Mouse (Mus musculus) MEL (cell line): ENCODE measurements around the gene Selenon. TPM values are rescaled to one million over a fixed set of nuclear protein-coding genes. Genes with fewer than 3 reads are reported as not detected.

Experiments
- DNase-seq: peaks from one replicate; pipeline ENCODE4 v3.0.0; 2011; ENCODE audit warnings: low read depth, low spot score
- H3K27ac ChIP-seq: 2 replicates; pipeline ENCODE4 v1.5.1; 2012; ENCODE audit warnings: low read depth, mild to moderate bottlenecking, control low read depth, low read length, moderate library complexity; ENCODE audit not compliant: control insufficient read depth
- H3K27me3 ChIP-seq, 2 experiments: fragments of 150-350 bp in 1 of 2; sonication (generic) in 1 of 2; 2 replicates each; pipeline ENCODE4 v1.6.1; 2012; ENCODE audit warnings: low read length in 2 of 2, mild to moderate bottlenecking in 2 of 2, improper control_type of control experiment in 1 of 2, moderate library complexity in 1 of 2; ENCODE audit not compliant: insufficient read depth in 2 of 2, control insufficient read depth in 1 of 2
- H3K36me3 ChIP-seq, 2 experiments: 2 replicates each; pipeline ENCODE4 v1.6.1; 2012 to 2014; ENCODE audit warnings: low read length in 2 of 2, improper control_type of control experiment in 1 of 2, inconsistent platforms in 1 of 2, mild to moderate bottlenecking in 1 of 2; ENCODE audit not compliant: insufficient read depth in 2 of 2, control insufficient read depth in 1 of 2
- H3K4me1 ChIP-seq, 2 experiments: fragments of 150-350 bp in 1 of 2; sonication (generic) in 1 of 2; 2 replicates each; pipeline ENCODE4 v1.6.1; 2012; ENCODE audit warnings: low read length in 2 of 2, improper control_type of control experiment in 1 of 2, mild to moderate bottlenecking in 1 of 2; ENCODE audit not compliant: insufficient read depth in 2 of 2, control insufficient read depth in 1 of 2
- H3K4me3 ChIP-seq, 2 experiments: fragments of 150-350 bp in 1 of 2; sonication (generic) in 1 of 2; 2 replicates each; pipeline ENCODE4 v1.5.1; 2012; ENCODE audit warnings: low read depth in 2 of 2, low read length in 2 of 2, mild to moderate bottlenecking in 2 of 2, moderate library complexity in 2 of 2, control low read depth in 1 of 2, improper control_type of control experiment in 1 of 2; ENCODE audit not compliant: control insufficient read depth in 1 of 2, insufficient read depth in 1 of 2
- H3K79me2 ChIP-seq: 2 replicates; pipeline ENCODE4 v1.6.1; 2012; ENCODE audit warnings: mild to moderate bottlenecking, low read length, moderate library complexity; ENCODE audit not compliant: control insufficient read depth, poor library complexity, insufficient read depth
- H3K9ac ChIP-seq: 2 replicates; pipeline ENCODE4 v1.6.1; 2012; ENCODE audit warnings: low read depth, mild to moderate bottlenecking, control low read depth, low read length, moderate library complexity; ENCODE audit not compliant: control insufficient read depth, poor library complexity, severe bottlenecking
- H3K9me3 ChIP-seq: fragments of 150-350 bp; sonication (generic); replicated peaks from 2 replicates; pipeline ENCODE4 v1.6.1; 2012; ENCODE audit warnings: mild to moderate bottlenecking, low read length, improper control_type of control experiment, moderate library complexity; ENCODE audit not compliant: insufficient read depth
- CHD2 ChIP-seq: IDR thresholded peaks from 2 replicates; pipeline ENCODE4 v1.6.1; 2011; ENCODE audit warnings: low read length, improper control_type of control experiment
- E2F4 ChIP-seq: IDR thresholded peaks from 2 replicates; pipeline ENCODE4 v1.6.1; 2011; ENCODE audit warnings: low read depth, low read length, improper control_type of control experiment, borderline replicate concordance
- ELF1 ChIP-seq: IDR thresholded peaks from 2 replicates; pipeline ENCODE4 v1.6.1; 2014; ENCODE audit warnings: low read depth, mild to moderate bottlenecking, inconsistent platforms, low read length, improper control_type of control experiment, moderate library complexity
- ETS1 ChIP-seq: IDR thresholded peaks from 2 replicates; pipeline ENCODE4 v1.6.1; 2012; ENCODE audit warnings: low read depth, mild to moderate bottlenecking, inconsistent platforms, low read length, improper control_type of control experiment, moderate library complexity
- GATA1 ChIP-seq: IDR thresholded peaks from 2 replicates; pipeline ENCODE4 v1.6.1; 2011; ENCODE audit warnings: low read depth, low read length, improper control_type of control experiment
- HCFC1 ChIP-seq: IDR thresholded peaks from 2 replicates; pipeline ENCODE4 v1.6.1; 2012; ENCODE audit warnings: low read depth, mild to moderate bottlenecking, inconsistent platforms, low read length, improper control_type of control experiment, moderate library complexity
- JUND ChIP-seq: IDR thresholded peaks from 2 replicates; pipeline ENCODE4 v1.6.1; 2011; ENCODE audit warnings: low read depth, mild to moderate bottlenecking, improper control_type of control experiment, low read length
- KAT2A ChIP-seq: conservative IDR thresholded peaks from 2 replicates; pipeline ENCODE4 v1.6.1; 2012; ENCODE audit warnings: low read depth, low read length, improper control_type of control experiment, inconsistent platforms
- MAFK ChIP-seq: IDR thresholded peaks from 2 replicates; pipeline ENCODE4 v1.6.1; 2011; ENCODE audit warnings: low read depth, mild to moderate bottlenecking, low read length, improper control_type of control experiment, borderline replicate concordance
- MAZ ChIP-seq: IDR thresholded peaks from 2 replicates; pipeline ENCODE4 v1.6.1; 2012; ENCODE audit warnings: low read depth, mild to moderate bottlenecking, inconsistent platforms, low read length, improper control_type of control experiment
- MEF2A ChIP-seq: IDR thresholded peaks from 2 replicates; pipeline ENCODE4 v1.6.1; 2014; ENCODE audit warnings: low read depth, mild to moderate bottlenecking, inconsistent platforms, low read length, improper control_type of control experiment; ENCODE audit not compliant: poor library complexity, insufficient replicate concordance, severe bottlenecking; ENCODE audit errors: extremely low read depth
- MXI1 ChIP-seq: IDR thresholded peaks from 2 replicates; pipeline ENCODE4 v1.6.1; 2011; ENCODE audit warnings: mild to moderate bottlenecking, low read depth, low read length, improper control_type of control experiment
- MYB ChIP-seq: IDR thresholded peaks from 2 replicates; pipeline ENCODE4 v1.6.1; 2011; ENCODE audit warnings: mild to moderate bottlenecking, low read depth, low read length, improper control_type of control experiment
- MYC ChIP-seq: IDR thresholded peaks from 2 replicates; pipeline ENCODE4 v1.6.1; 2011; ENCODE audit warnings: low read depth, mild to moderate bottlenecking, low read length, improper control_type of control experiment, moderate library complexity
- NRF1 ChIP-seq: IDR thresholded peaks from 2 replicates; pipeline ENCODE4 v1.6.1; 2014; ENCODE audit warnings: low read depth, mild to moderate bottlenecking, inconsistent platforms, low read length, improper control_type of control experiment, moderate library complexity; ENCODE audit not compliant: poor library complexity, insufficient read depth, severe bottlenecking
- POLR2A ChIP-seq, 2 experiments: IDR thresholded peaks; 2 replicates each; pipeline ENCODE4 v1.6.1; 2011 to 2012; ENCODE audit warnings: low read length in 2 of 2, mild to moderate bottlenecking in 2 of 2, control low read depth in 1 of 2, improper control_type of control experiment in 1 of 2, low read depth in 1 of 2, moderate library complexity in 1 of 2; ENCODE audit not compliant: control insufficient read depth in 1 of 2, insufficient read depth in 1 of 2, poor library complexity in 1 of 2
- POLR2AphosphoS5 ChIP-seq: IDR thresholded peaks from 2 replicates; pipeline ENCODE4 v1.6.1; 2012; ENCODE audit warnings: low read depth, borderline replicate concordance, mild to moderate bottlenecking, inconsistent platforms, low read length, moderate library complexity, mixed read lengths
- RAD21 ChIP-seq: IDR thresholded peaks from 2 replicates; pipeline ENCODE4 v1.6.1; 2011; ENCODE audit warnings: mild to moderate bottlenecking, low read depth, low read length, improper control_type of control experiment
- RCOR1 ChIP-seq: IDR thresholded peaks from 2 replicates; pipeline ENCODE4 v1.6.1; 2012; ENCODE audit warnings: low read depth, mild to moderate bottlenecking, inconsistent platforms, low read length, improper control_type of control experiment
- SIN3A ChIP-seq: IDR thresholded peaks from 2 replicates; pipeline ENCODE4 v1.6.1; 2012; ENCODE audit warnings: low read length, improper control_type of control experiment, inconsistent platforms
- SMC3 ChIP-seq: IDR thresholded peaks from 2 replicates; pipeline ENCODE4 v1.6.1; 2011; ENCODE audit warnings: low read depth, low read length, improper control_type of control experiment
- TAL1 ChIP-seq: IDR thresholded peaks from 2 replicates; pipeline ENCODE4 v1.6.1; 2012; ENCODE audit warnings: mild to moderate bottlenecking, inconsistent platforms, low read length, moderate library complexity, mixed read lengths
- TBP ChIP-seq: IDR thresholded peaks from 2 replicates; pipeline ENCODE4 v1.8.0; 2011; ENCODE audit warnings: low read depth, low read length, improper control_type of control experiment
- TCF12 ChIP-seq: IDR thresholded peaks from 2 replicates; pipeline ENCODE4 v1.6.1; 2014; ENCODE audit warnings: low read depth, mild to moderate bottlenecking, inconsistent platforms, low read length, improper control_type of control experiment, moderate library complexity
- UBTF ChIP-seq: IDR thresholded peaks from 2 replicates; pipeline ENCODE4 v1.6.1; 2012; ENCODE audit warnings: low read depth, mild to moderate bottlenecking, inconsistent platforms, low read length, improper control_type of control experiment, moderate library complexity, borderline replicate concordance; ENCODE audit not compliant: insufficient read depth
- USF2 ChIP-seq, 2 experiments: IDR thresholded peaks; 2 replicates each; pipeline ENCODE4 v1.6.1; 2011 to 2012; ENCODE audit warnings: improper control_type of control experiment in 2 of 2, low read length in 2 of 2, borderline replicate concordance in 1 of 2, inconsistent platforms in 1 of 2, low read depth in 1 of 2, mild to moderate bottlenecking in 1 of 2; ENCODE audit not compliant: insufficient read depth in 1 of 2
- ZC3H11A ChIP-seq: IDR thresholded peaks from 2 replicates; pipeline ENCODE4 v1.6.1; 2012; ENCODE audit warnings: low read depth, mild to moderate bottlenecking, inconsistent platforms, low read length, improper control_type of control experiment
- ZKSCAN1 ChIP-seq: IDR thresholded peaks from 2 replicates; pipeline ENCODE4 v1.6.1; 2012; ENCODE audit warnings: low read depth, mild to moderate bottlenecking, inconsistent platforms, low read length, improper control_type of control experiment, moderate library complexity
- ZMIZ1 ChIP-seq: IDR thresholded peaks from 2 replicates; pipeline ENCODE4 v1.6.1; 2012; ENCODE audit warnings: low read depth, mild to moderate bottlenecking, inconsistent platforms, low read length, improper control_type of control experiment, moderate library complexity
- ZNF384 ChIP-seq: IDR thresholded peaks from 2 replicates; pipeline ENCODE4 v1.6.1; 2012; ENCODE audit warnings: low read depth, mild to moderate bottlenecking, inconsistent platforms, low read length, improper control_type of control experiment
- polyA plus RNA-seq, 2 experiments: library from polyadenylated mRNA; stranded (reverse) in 1 of 2; unstranded in 1 of 2; fragments of >175 nt in 1 of 2; fragments of >200 nt in 1 of 2; gene quantifications; 2 replicates each; pipeline versions ENCODE4 v1.2.1 to v1.2.4; 2012; ENCODE audit warnings: low replicate concordance in 2 of 2, low read depth in 1 of 2; ENCODE audit not compliant: insufficient read length in 2 of 2, insufficient read depth in 1 of 2, missing spikeins in 1 of 2
- total RNA-seq: library from RNA; depleted of rRNA; stranded (reverse); fragments of 300-350 nt; gene quantifications from 2 replicates; pipeline ENCODE4 v1.2.3, GENCODE M21; 2012

Gene Selenon
- total and polyA plus RNA-seq, 3 experiments, result 2.9 to 16.3 TPM; not detected in 1

GRCm38 (mm10) chr4:134506713-134507112, 45.3 kb downstream of the Selenon start:
- no peaks in the 10 kb centered on the region for H3K9me3 ChIP-seq
- H3K4me3 ChIP-seq, result no peak overlapping the region
- peaks cover 8 to 24% of the 10 kb centered on the region in 2 experiments for H3K4me1 ChIP-seq
- H3K79me2 ChIP-seq, result peaks cover 8% of the 10 kb centered on the region
- H3K9ac ChIP-seq, result no peak overlapping the region
- no peak for TF ChIP-seq MAZ
- TF ChIP-seq MXI1, result no peak
- no peak for TF ChIP-seq TAL1
- no peak for TF ChIP-seq UBTF
- no peak for TF ChIP-seq ELF1
- TF ChIP-seq SIN3A, result no peak
- no peak for TF ChIP-seq JUND
- TF ChIP-seq ZKSCAN1, result no peak
- TF ChIP-seq MEF2A, result no peak
- no peak for TF ChIP-seq POLR2AphosphoS5
- TF ChIP-seq MAFK, result no peak
- TF ChIP-seq NRF1, result no peak
- no peak overlapping the region; the same call in 1 of the 2 replicates for H3K27ac ChIP-seq
- DNase-seq, result no peak
- peaks cover 0 to 11% of the 10 kb centered on the region in 2 experiments; a peak in 2 of 4 replicates for H3K36me3 ChIP-seq
- no peaks in the 10 kb centered on the region for H3K27me3 ChIP-seq

- DNase-seq, result peak; percentile 95
- peaks cover 2% of the 10 kb centered on the region for H3K79me2 ChIP-seq
- peak overlapping the region; percentile 81 for H3K27ac ChIP-seq
- H3K4me1 ChIP-seq, result peaks cover 5 to 24% of the 10 kb centered on the region in 2 experiments
- H3K4me3 ChIP-seq, result no peak overlapping the region
- no peaks in the 10 kb centered on the region for H3K27me3 ChIP-seq
- no peak overlapping the region for H3K9ac ChIP-seq
- no peaks in the 10 kb centered on the region for H3K9me3 ChIP-seq
- H3K36me3 ChIP-seq, result peaks cover 0 to 10% of the 10 kb centered on the region in 2 experiments; a peak in 2 of 4 replicates
- TF ChIP-seq CHD2 (no peak), TBP (no peak), ZC3H11A (no peak), ELF1 (0 out of 2 replicates have a peak, but pooled peaks have one; percentile 37), MYC (0 out of 2 replicates have a peak, but pooled peaks have one; percentile 15), HCFC1 (peak; percentile 34; the same call in 1 of the 2 replicates), SMC3 (no peak), MAFK (peak; percentile 52; the same call in 1 of the 2 replicates), MXI1 (peak; percentile 62; the same call in 1 of the 2 replicates), ETS1 (peak; percentile 81), USF2 (IDR thresholded peaks at IDR 0.05; ENCODE audit: borderline replicate concordance in 1 of 2, insufficient read depth in 1 of 2, low read depth in 1 of 2, low read length in 2 of 2) (no peak), MEF2A (no peak), MYB (no peak), RCOR1 (peak; percentile 97), POLR2A (IDR thresholded peaks at IDR 0.05; ENCODE audit: control insufficient read depth in 1 of 2, insufficient read depth in 1 of 2, low read depth in 1 of 2, low read length in 2 of 2, poor library complexity in 1 of 2) (no peak), ZMIZ1 (no peak), E2F4 (no peak), ZNF384 (peak; percentile 91), TAL1 (peak; percentile 94), KAT2A (no peak), GATA1 (peak; percentile 94), UBTF (no peak), TCF12 (peak; percentile 97), RAD21 (no peak; the same call in 1 of the 2 replicates)
Measured at GRCm38 (mm10) chr4:134505966-134506594, 45.9 kb downstream of the Selenon start.
